Mouse (Mus musculus): ENCODE measurements at regions not wholly inside any gene's neighbourhood (a gene's known extent, or its start where the extent isn't known, plus 50 kb on each side); places are given as distances from the start of the nearest gene placed in this dataset.
A peak's percentile ranks its signal among the peaks of the same experiment; 100 is the strongest.

GRCm38 (mm10) chr5:118877313-118877669 lies 316.8 kb downstream of the Med13l start:
- Histone ChIP-seq H3K4me2 (replicated peaks) (peak overlapping the region; percentile 29), H3K9me3 (ENCODE audit: control insufficient read depth, low read length) (no peaks in the 10 kb centered on the region), H3K9ac (no peak overlapping the region), H3K36me3 (replicated peaks; ENCODE audit: control insufficient read depth, insufficient read depth) (no peaks in the 10 kb centered on the region), H3K4me1 (replicated peaks; ENCODE audit: control insufficient read depth, insufficient read depth, low read length) (no peaks in the 10 kb centered on the region), H3K27me3 (ENCODE audit: control insufficient read depth, insufficient read depth, low read length) (peaks cover 58% of the 10 kb centered on the region), H3K27ac (no peak overlapping the region), H3K4me3 (replicated peaks; ENCODE audit: low read length) (no peak overlapping the region)
- ATAC-seq (ENCODE audit: low FRiP score), result no peak
- DNase-seq (ENCODE audit: low spot score), result peak; percentile 57
- WGBS, result 1% methylated on average over 12 of the region's 12 CpGs

- H3K4me2 ChIP-seq (replicated peaks), result no peak overlapping the region
- ATAC-seq (ENCODE audit: low FRiP score), result no peak
- no peak overlapping the region for H3K9ac ChIP-seq
- no peak overlapping the region for H3K4me3 ChIP-seq (replicated peaks; ENCODE audit: low read length)
- DNase-seq (ENCODE audit: low spot score), result no peak
- WGBS, result 30% methylated on average over 9 of the region's 10 CpGs
- no peaks in the 10 kb centered on the region for H3K4me1 ChIP-seq (replicated peaks; ENCODE audit: control insufficient read depth, insufficient read depth, low read length)
- no peaks in the 10 kb centered on the region for H3K36me3 ChIP-seq (replicated peaks; ENCODE audit: control insufficient read depth, insufficient read depth)
- no peak overlapping the region for H3K27ac ChIP-seq
- no peaks in the 10 kb centered on the region for H3K9me3 ChIP-seq (ENCODE audit: control insufficient read depth, low read length)
- H3K27me3 ChIP-seq (ENCODE audit: control insufficient read depth, insufficient read depth, low read length), result peaks cover 58% of the 10 kb centered on the region
These were observed 317.4 kb downstream of the Med13l start for GRCm38 (mm10) chr5:118877831-118878230.

GRCm38 (mm10) chr5:118878722-118879121 lies 318.2 kb downstream of the Med13l start:
- no peak overlapping the region for H3K4me3 ChIP-seq (replicated peaks; ENCODE audit: low read length)
- DNase-seq (ENCODE audit: low spot score) (no peak), ATAC-seq (ENCODE audit: low FRiP score) (no peak)
- no peak overlapping the region for H3K9ac ChIP-seq
- H3K27me3 ChIP-seq (ENCODE audit: control insufficient read depth, insufficient read depth, low read length), result peaks cover 56% of the 10 kb centered on the region
- no peaks in the 10 kb centered on the region for H3K9me3 ChIP-seq (ENCODE audit: control insufficient read depth, low read length)
- no peaks in the 10 kb centered on the region for H3K36me3 ChIP-seq (replicated peaks; ENCODE audit: control insufficient read depth, insufficient read depth)
- H3K4me2 ChIP-seq (replicated peaks), result no peak overlapping the region
- no peak overlapping the region for H3K27ac ChIP-seq
- no peaks in the 10 kb centered on the region for H3K4me1 ChIP-seq (replicated peaks; ENCODE audit: control insufficient read depth, insufficient read depth, low read length)
- 50% methylated on average over 10 of the region's 10 CpGs for WGBS

GRCm38 (mm10) chr5:118879808-118880478 lies 319.5 kb downstream of the Med13l start:
- ATAC-seq (ENCODE audit: low FRiP score), result peak; percentile 51; the same call in 1 of the 2 replicates
- H3K27ac ChIP-seq, result no peak overlapping the region

GRCm38 (mm10) chr5:118880546-118880945 lies 320.1 kb downstream of the Med13l start:
- Histone ChIP-seq H3K4me2 (replicated peaks) (no peak overlapping the region), H3K9ac (no peak overlapping the region), H3K27me3 (ENCODE audit: control insufficient read depth, insufficient read depth, low read length) (peaks cover 40% of the 10 kb centered on the region), H3K4me1 (replicated peaks; ENCODE audit: control insufficient read depth, insufficient read depth, low read length) (no peaks in the 10 kb centered on the region), H3K36me3 (replicated peaks; ENCODE audit: control insufficient read depth, insufficient read depth) (no peaks in the 10 kb centered on the region), H3K9me3 (ENCODE audit: control insufficient read depth, low read length) (no peaks in the 10 kb centered on the region), H3K27ac (no peak overlapping the region), H3K4me3 (replicated peaks; ENCODE audit: low read length) (no peak overlapping the region)
- 63% methylated on average over 9 of the region's 9 CpGs for WGBS
- DNase-seq (ENCODE audit: low spot score) (no peak), ATAC-seq (ENCODE audit: low FRiP score) (no peak)

More at GRCm38 (mm10) chr5:118879808-118880478, 319.5 kb downstream of the Med13l start:
- Histone ChIP-seq H3K27me3 (ENCODE audit: control insufficient read depth, insufficient read depth, low read length) (peaks cover 46% of the 10 kb centered on the region), H3K36me3 (replicated peaks; ENCODE audit: control insufficient read depth, insufficient read depth) (no peaks in the 10 kb centered on the region), H3K9me3 (ENCODE audit: control insufficient read depth, low read length) (no peaks in the 10 kb centered on the region), H3K4me3 (replicated peaks; ENCODE audit: low read length) (no peak overlapping the region), H3K4me1 (replicated peaks; ENCODE audit: control insufficient read depth, insufficient read depth, low read length) (no peaks in the 10 kb centered on the region), H3K4me2 (replicated peaks) (no peak overlapping the region), H3K9ac (no peak overlapping the region)
- 22% methylated on average over 13 of the region's 13 CpGs for WGBS
- DNase-seq (ENCODE audit: low spot score), result peak; percentile 89

GRCm38 (mm10) chr5:118881886-118882285 lies 321.4 kb downstream of the Med13l start:
- ATAC-seq (ENCODE audit: low FRiP score), result no peak
- H3K4me1 ChIP-seq (replicated peaks; ENCODE audit: control insufficient read depth, insufficient read depth, low read length), result no peaks in the 10 kb centered on the region
- no peak overlapping the region for H3K4me2 ChIP-seq (replicated peaks)
- no peaks in the 10 kb centered on the region for H3K9me3 ChIP-seq (ENCODE audit: control insufficient read depth, low read length)
- WGBS, result 97% methylated on average over 8 of the region's 8 CpGs
- H3K27me3 ChIP-seq (ENCODE audit: control insufficient read depth, insufficient read depth, low read length), result peaks cover 27% of the 10 kb centered on the region
- H3K27ac ChIP-seq, result no peak overlapping the region
- no peak overlapping the region for H3K9ac ChIP-seq
- H3K4me3 ChIP-seq (replicated peaks; ENCODE audit: low read length), result no peak overlapping the region
- DNase-seq (ENCODE audit: low spot score), result no peak
- H3K36me3 ChIP-seq (replicated peaks; ENCODE audit: control insufficient read depth, insufficient read depth), result no peaks in the 10 kb centered on the region

GRCm38 (mm10) chr5:118888131-118888530 lies 327.7 kb downstream of the Med13l start:
- H3K4me3 ChIP-seq (replicated peaks; ENCODE audit: low read length), result no peak overlapping the region
- 91% methylated on average over 11 of the region's 11 CpGs for WGBS
- H3K27me3 ChIP-seq (ENCODE audit: control insufficient read depth, insufficient read depth, low read length), result no peaks in the 10 kb centered on the region
- H3K4me1 ChIP-seq (replicated peaks; ENCODE audit: control insufficient read depth, insufficient read depth, low read length), result 0 out of 2 replicates have a peak, but pooled peaks cover 3% of the 10 kb centered on the region
- H3K27ac ChIP-seq, result no peak overlapping the region
- H3K9me3 ChIP-seq (ENCODE audit: control insufficient read depth, low read length), result no peaks in the 10 kb centered on the region
- no peak overlapping the region for H3K9ac ChIP-seq
- no peak overlapping the region for H3K4me2 ChIP-seq (replicated peaks)
- DNase-seq (ENCODE audit: low spot score) (no peak), ATAC-seq (ENCODE audit: low FRiP score) (no peak)
- no peaks in the 10 kb centered on the region for H3K36me3 ChIP-seq (replicated peaks; ENCODE audit: control insufficient read depth, insufficient read depth)

- Histone ChIP-seq H3K27me3 (ENCODE audit: control insufficient read depth, insufficient read depth, low read length) (no peaks in the 10 kb centered on the region), H3K4me1 (replicated peaks; ENCODE audit: control insufficient read depth, insufficient read depth, low read length) (0 out of 2 replicates have a peak, but pooled peaks cover 3% of the 10 kb centered on the region), H3K36me3 (replicated peaks; ENCODE audit: control insufficient read depth, insufficient read depth) (no peaks in the 10 kb centered on the region), H3K4me3 (replicated peaks; ENCODE audit: low read length) (no peak overlapping the region), H3K27ac (no peak overlapping the region), H3K9ac (no peak overlapping the region), H3K4me2 (replicated peaks) (no peak overlapping the region), H3K9me3 (ENCODE audit: control insufficient read depth, low read length) (no peaks in the 10 kb centered on the region)
- ATAC-seq (ENCODE audit: low FRiP score) (peak; percentile 81), DNase-seq (ENCODE audit: low spot score) (peak; percentile 57)
- 67% methylated on average over 6 of the region's 6 CpGs for WGBS
These were observed 330.7 kb downstream of the Med13l start for GRCm38 (mm10) chr5:118891131-118891530.

- Histone ChIP-seq H3K27ac (no peak overlapping the region), H3K4me3 (replicated peaks; ENCODE audit: low read length) (no peak overlapping the region), H3K4me1 (replicated peaks; ENCODE audit: control insufficient read depth, insufficient read depth, low read length) (no peaks in the 10 kb centered on the region), H3K36me3 (replicated peaks; ENCODE audit: control insufficient read depth, insufficient read depth) (no peaks in the 10 kb centered on the region), H3K27me3 (ENCODE audit: control insufficient read depth, insufficient read depth, low read length) (no peaks in the 10 kb centered on the region), H3K9ac (no peak overlapping the region), H3K9me3 (ENCODE audit: control insufficient read depth, low read length) (peaks cover 3% of the 10 kb centered on the region; the same call in 1 of the 2 replicates), H3K4me2 (replicated peaks) (no peak overlapping the region)
- whole genome bisulfite sequencing, result 76% methylated on average over 7 of the region's 7 CpGs
- DNase-seq (ENCODE audit: low spot score) (no peak), ATAC-seq (ENCODE audit: low FRiP score) (no peak)
These were observed 347.7 kb downstream of the Med13l start for GRCm38 (mm10) chr5:118908224-118908623.

- 87% methylated on average over 6 of the region's 6 CpGs for WGBS
- no peak for DNase-seq (ENCODE audit: low spot score)
- Histone ChIP-seq H3K27me3 (ENCODE audit: control insufficient read depth, insufficient read depth, low read length) (no peaks in the 10 kb centered on the region), H3K27ac (no peak overlapping the region), H3K36me3 (replicated peaks; ENCODE audit: control insufficient read depth, insufficient read depth) (no peaks in the 10 kb centered on the region), H3K4me3 (replicated peaks; ENCODE audit: low read length) (no peak overlapping the region), H3K4me1 (replicated peaks; ENCODE audit: control insufficient read depth, insufficient read depth, low read length) (peaks cover 7% of the 10 kb centered on the region; the same call in 1 of the 2 replicates), H3K4me2 (replicated peaks) (no peak overlapping the region), H3K9ac (no peak overlapping the region), H3K9me3 (ENCODE audit: control insufficient read depth, low read length) (no peaks in the 10 kb centered on the region)
- ATAC-seq (ENCODE audit: low FRiP score), result no peak
These were observed 349.3 kb downstream of the Med13l start for GRCm38 (mm10) chr5:118909756-118910155.

Measured in hindbrain, embryonic 14.5 days (tissue).